Mouse (Mus musculus): ENCODE data around the gene Pmpca.

Pmpca gene

DNA sequence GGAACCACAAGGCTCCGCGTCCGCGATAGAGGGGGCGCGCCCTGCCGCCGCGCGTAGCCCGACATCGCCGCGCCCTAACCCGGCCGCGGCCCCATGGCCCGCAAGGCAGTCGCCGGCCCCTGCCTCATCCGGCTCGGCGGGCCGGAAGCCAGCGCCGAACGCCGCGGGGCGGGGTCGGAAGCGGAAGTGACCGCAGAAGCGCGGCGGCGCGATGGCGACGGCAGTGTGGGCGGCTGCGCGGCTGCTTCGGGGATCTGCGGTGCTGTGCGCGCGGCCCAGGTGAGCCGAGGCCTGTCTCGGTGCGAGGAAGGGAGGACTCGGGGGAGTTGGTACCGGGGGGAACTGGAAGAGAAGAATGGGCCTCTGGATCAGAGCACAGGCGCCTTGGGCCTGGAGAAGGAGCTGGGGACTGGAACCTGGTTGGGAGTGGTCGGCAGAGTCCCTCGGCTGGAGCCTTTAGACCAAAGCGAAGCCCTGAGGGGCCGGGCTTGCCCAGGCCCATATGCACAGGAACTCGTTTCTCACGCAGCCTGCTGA, at the start of gene Pmpca, which contains the start of gene Entr1:
TSS of gene Pmpca (plus strand) at position 186 of the 537 bp plus-strand sequence.
TSS of gene Entr1 (minus strand) at position 163 of the 537 bp plus-strand sequence.
- peak; percentile 75 for DNase-seq (ENCODE audit: low spot score)

GRCm38 (mm10) chr2:26341510-26341981, 47.6 kb upstream of the Pmpca start:
- no peak for DNase-seq (ENCODE audit: low spot score)

GRCm38 (mm10) chr2:26342044-26342443, 47.1 kb upstream of the Pmpca start:
- DNase-seq (ENCODE audit: low spot score), result no peak

GRCm38 (mm10) chr2:26342609-26343490, 46.3 kb upstream of the Pmpca start:
- no peak for DNase-seq (ENCODE audit: low spot score)

- no peak for DNase-seq (ENCODE audit: low spot score)
Observed at GRCm38 (mm10) chr2:26348241-26348640, 40.9 kb upstream of the Pmpca start.

DNA sequence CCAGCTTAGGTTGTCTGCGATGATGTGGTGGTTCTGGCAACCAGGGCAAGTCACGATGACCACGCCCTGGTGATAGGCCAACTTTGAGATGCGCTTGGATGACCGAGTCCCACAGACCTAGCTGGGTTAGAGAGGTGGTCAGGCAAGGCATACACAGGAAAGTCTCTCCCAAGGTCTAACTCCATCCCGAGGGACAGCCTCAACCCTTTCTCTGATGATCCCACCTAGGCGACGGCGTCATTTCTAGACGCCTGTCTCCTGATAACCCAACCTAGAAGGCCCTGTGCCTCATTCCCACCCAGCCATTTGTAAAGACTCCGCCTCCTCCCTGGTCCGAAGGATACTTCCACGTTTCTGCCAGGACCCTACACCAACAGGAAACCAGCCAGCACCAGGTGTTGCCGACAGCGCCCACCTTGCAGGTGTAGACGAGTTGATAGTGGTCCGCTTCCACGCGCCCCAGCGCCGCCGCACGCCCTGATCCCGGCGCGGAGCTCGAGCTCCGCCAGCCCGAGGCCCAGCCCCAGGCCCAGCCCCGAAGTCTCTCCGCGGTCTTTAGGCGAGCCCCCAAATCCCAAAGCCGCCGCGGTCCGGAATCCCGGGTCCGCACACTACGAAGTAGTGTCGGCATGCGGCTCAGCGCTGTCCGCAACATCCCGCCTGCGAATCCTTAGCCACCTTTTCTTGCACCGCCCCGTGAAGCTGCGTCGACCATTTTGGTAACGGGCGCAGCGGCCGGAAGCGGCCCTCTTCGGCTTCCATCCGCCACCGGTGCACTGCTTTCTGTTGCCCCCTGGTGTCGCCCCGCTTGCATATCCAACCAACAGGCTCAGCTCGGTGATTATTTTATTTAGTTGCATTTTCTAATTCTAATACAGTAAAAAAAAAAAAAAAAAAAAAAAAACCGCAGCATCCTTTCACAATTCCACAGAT, 37.5 kb upstream of the Pmpca start, which contains the start of gene Dnlz:
TSS of gene Dnlz (minus strand) at position 753 of the 933 bp plus-strand sequence.
- peak; percentile 87 for DNase-seq (ENCODE audit: low spot score)

DNA sequence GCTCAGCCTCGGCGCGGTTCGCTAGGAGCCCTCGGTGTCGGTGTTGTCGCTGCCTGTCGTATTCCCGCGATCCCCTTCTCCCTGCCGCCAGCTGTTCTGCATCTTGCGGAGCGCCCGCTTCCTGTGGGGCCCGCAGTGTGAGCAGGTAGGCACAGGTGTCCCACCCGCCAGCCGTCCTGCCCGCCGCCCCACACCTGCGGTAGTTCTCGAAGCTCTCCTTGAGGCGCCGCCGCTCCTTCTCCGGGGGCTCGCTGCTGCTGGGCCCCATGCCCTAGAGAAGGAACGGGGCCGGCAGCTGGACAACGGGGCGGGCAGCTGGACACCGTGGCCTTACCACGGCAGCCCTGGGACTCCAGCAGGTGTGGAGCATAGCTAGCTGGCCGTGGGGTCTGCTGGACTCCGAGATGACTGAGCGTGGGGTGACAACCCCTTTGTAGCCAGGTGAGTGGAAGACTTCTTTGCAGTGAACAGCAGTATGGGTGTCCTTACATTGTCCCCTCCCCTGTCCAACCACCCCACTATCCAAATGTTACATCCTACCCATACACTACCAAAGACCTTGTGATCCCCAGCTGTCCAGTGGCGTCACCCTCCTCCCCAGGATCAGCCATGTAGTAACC, 36.7 kb upstream of the Pmpca start:
- no peak for DNase-seq (ENCODE audit: low spot score)

- DNase-seq (ENCODE audit: low spot score), result no peak
Observed at GRCm38 (mm10) chr2:26353066-26353980, 35.8 kb upstream of the Pmpca start.

- no peak for DNase-seq (ENCODE audit: low spot score)
Observed at GRCm38 (mm10) chr2:26354401-26354800, 34.7 kb upstream of the Pmpca start.

DNA sequence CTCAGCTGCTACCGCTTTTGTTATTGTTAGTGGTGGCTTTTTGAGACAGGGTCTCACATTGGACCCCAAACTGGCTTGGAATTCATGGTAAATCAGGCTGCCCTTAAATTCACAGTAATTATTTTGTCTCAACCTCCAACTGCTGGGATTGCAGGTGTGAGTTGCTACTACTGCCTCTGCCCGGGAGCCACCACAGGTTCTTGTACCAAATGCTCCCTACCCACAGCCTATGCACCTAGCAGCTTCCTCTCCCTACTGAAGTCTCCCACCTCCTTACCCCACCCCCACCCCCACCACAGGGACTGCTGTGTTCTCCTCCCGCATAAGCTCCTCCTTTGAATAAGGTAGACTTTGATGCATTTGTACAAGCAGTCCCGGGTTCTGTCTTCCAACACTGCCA, 32.9 kb upstream of the Pmpca start:
- DNase-seq (ENCODE audit: low spot score), result no peak

DNA sequence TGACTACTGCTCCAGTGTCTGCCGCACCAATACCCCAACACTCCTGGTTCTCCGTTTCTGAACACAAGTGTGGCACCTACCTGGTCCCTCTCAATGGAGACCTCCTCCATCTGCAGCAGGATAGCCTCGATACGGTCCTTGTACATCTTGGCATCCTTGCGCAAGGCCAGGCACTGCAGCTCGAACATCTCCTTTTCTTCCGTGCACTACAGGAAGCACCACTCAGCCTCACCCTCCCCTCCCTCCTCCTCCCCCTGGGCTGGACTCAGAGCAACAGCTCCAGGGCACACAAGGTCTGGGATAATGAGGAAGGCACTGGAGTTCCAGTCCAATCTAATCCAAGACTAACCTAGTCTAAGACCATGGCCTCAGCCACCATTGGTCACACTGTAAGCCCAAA, 32.5 kb upstream of the Pmpca start:
- DNase-seq (ENCODE audit: low spot score), result no peak

- no peak for DNase-seq (ENCODE audit: low spot score)
Observed at GRCm38 (mm10) chr2:26357484-26357883, 31.7 kb upstream of the Pmpca start.

DNA sequence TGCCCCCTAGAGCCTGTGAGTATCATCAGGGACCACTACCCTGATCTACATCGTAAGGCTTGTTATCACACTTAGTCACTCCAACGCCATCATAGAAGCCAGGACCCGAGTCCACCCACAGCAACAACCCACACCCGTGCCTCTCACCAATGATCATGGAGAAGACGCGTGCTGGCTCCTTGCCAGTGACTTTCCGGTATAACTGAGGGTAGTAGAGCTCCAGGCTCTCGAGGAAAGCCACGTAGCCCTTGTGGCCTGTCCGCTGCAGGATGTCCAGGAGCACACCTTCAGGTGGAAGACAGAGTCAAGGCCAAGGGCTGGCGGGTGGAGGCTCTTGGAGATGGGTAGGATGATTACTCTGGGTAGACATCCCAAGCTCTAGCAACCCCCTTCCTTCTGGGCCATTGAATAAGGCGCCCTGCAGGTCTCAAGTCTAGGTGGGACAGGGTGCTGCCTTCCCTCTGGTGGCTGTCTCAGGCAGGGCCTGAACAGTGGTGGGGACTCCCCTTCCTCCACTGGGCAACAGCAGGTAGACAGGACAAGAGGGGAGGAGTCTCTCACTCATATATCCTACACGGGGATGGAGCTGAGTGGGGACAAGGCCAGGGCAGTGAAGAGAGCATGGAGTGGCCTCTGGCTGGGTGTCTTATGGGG, 30.3 kb upstream of the Pmpca start:
- no peak for DNase-seq (ENCODE audit: low spot score)

DNA sequence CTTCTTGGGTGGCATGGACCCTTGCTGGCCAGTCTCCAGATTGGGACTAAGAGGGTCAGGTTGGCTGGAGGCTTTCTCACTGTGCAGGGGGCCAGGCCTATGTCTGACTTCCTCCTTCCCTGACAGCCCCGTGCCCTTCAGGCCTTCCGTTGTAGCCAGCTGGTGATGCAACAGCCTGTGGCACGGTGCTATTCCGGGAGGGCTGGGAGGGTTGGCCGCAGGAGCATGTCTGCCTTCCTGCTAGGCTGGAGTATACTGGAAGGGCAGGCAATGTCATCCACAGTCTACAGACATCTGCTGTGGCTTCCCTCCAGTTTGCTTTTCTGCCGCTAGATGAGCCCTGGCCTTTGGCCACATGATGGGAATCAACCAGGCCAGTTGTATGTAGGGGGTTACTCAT, 29.2 kb upstream of the Pmpca start:
- DNase-seq (ENCODE audit: low spot score), result no peak

DNA sequence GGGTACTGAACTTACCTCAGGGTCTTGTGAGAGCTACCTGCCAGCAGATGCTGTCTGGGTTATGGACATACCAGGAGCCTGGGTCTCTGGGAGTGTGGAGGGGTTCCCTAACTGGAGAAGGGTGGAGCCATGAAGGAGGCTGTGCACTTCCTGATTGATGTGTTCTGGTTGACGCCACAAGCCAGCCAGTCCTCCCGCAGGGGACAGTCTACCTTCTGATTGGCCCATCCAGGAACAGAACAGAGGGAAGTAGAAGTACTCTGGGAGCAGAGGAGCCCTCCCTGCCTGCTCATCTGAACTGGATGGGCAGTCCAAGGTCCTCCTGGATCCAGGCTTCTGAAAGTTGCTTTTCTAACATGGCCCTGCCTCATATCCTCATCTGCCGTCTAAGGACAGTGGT, 28.4 kb upstream of the Pmpca start, which contains the start of gene Card9:
TSS of gene Card9 (minus strand) at position 147 of the 400 bp plus-strand sequence.
- DNase-seq (ENCODE audit: low spot score), result no peak

DNA sequence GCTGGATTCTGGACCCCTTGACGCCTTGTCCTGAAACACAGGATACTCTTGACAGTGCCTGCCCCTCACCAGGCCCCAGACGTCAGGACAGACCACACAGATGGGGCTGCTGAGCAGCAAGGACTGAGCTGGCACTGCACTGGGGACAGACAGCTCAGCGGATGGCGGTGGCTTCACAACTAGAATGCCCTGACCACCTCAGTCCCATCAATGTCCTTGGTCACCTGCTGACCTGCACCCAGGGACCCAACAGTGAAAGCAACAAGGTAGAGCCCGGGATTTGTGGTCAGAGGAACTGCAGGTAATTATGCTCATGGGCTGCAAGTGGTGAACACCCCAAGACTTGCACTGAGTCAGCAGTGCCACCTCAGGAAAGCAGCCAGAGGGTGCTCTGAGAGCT, 26.1 kb upstream of the Pmpca start:
- DNase-seq (ENCODE audit: low spot score), result no peak

- no peak for DNase-seq (ENCODE audit: low spot score)
Observed at GRCm38 (mm10) chr2:26363481-26363880, 25.7 kb upstream of the Pmpca start.

DNA sequence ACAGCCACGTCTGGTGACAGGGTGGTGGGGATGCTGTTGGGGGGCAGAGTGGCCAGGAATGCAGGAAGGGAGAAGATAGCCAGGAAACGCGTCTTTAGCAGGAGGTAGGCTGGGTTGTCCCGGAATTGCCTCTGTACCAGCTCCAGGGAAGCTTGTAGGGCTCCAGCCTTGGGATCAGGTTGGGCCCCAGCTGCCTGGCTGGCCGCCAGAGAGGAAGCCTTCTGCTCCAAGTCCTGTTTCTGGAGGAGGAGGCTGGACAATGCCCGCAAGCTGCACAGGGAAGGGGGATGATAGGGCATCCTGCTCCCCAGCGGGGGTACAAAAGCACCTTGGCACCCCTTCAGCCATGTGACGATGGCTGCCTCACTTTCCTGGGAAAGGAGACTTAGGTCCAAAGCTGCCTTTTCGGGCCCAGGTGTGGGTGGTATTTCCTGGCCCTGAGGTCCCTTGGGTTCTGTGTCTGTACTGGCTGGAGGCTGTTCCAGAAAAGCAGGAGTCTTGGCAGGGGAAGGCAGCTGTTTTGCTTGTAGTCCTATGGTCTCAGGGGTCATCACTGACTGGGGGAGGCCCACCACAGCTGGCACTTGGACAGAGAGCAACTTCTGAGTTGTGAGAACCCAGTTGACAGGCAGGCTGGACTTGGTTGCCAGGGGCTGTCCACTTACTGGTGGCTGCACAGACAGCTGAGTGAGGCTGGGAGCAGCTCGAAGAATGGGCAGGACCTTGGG, 24.2 kb upstream of the Pmpca start:
- no peak for DNase-seq (ENCODE audit: low spot score)

DNA sequence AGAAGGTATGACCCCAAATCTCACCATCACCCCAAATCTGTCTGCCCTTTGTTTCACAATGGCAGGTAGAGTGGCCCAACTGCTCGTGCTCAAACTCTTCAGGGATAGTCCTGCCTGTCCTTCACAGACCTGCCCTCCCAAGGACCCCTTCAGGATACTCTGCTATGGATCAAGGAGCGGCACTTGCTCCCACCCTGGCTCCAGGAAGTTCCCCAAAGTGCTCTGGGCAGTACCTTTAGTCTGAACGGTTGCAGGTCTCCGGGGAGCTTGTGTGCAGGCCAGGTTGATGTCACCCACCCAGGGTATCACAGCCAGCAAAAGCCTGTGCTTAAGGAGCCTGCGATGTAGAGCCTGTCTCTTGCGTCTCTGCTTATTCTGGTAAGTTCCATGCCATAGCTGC, 21.2 kb upstream of the Pmpca start:
- DNase-seq (ENCODE audit: low spot score), result no peak
